Mouse (Mus musculus) intestine, embryonic 16.5 days (tissue): Measurements from ENCODE around the gene Adprh. TPM values are rescaled to one million over a fixed set of nuclear protein-coding genes. Genes with fewer than 3 reads are reported as not detected.

Source experiments
- ATAC-seq: fragments of 200-750 bp; cut with Nextera tagmentation; 2 replicates; pipeline ENCODE4 v1.8.0; 2017; ENCODE audit warnings: moderate TSS enrichment, moderate library complexity
- H3K27ac ChIP-seq: fragments of 300-500 bp; sonication (generic); 2 replicates; pipeline ENCODE4 v1.5.1; 2014; ENCODE audit warnings: mild to moderate bottlenecking, low read length
- H3K27me3 ChIP-seq: fragments of 300-500 bp; sonication (generic); replicated peaks from 2 replicates; pipeline ENCODE4 v1.6.1; 2014; ENCODE audit warnings: low read length, control low read depth, mixed read lengths; ENCODE audit not compliant: control insufficient read depth, insufficient read depth
- H3K36me3 ChIP-seq: fragments of 300-500 bp; sonication (generic); 2 replicates; pipeline ENCODE4 v1.6.1; 2014; ENCODE audit warnings: low read length, control low read depth; ENCODE audit not compliant: control insufficient read depth, insufficient read depth
- H3K4me1 ChIP-seq: fragments of 300-500 bp; sonication (generic); 2 replicates; pipeline ENCODE4 v1.6.1; 2014; ENCODE audit warnings: low read length, control low read depth, mixed read lengths; ENCODE audit not compliant: control insufficient read depth, insufficient read depth
- H3K4me2 ChIP-seq: fragments of 300-500 bp; sonication (generic); 2 replicates; pipeline ENCODE4 v1.6.1; 2014; ENCODE audit warnings: low read depth, low read length, control low read depth
- H3K4me3 ChIP-seq: fragments of 300-500 bp; sonication (generic); 2 replicates; pipeline ENCODE4 v1.5.1; 2014; ENCODE audit warnings: mild to moderate bottlenecking, low read length
- H3K9ac ChIP-seq: fragments of 300-500 bp; sonication (generic); 2 replicates; pipeline ENCODE4 v1.6.1; 2014; ENCODE audit warnings: low read depth, low read length
- H3K9me3 ChIP-seq: fragments of 300-500 bp; sonication (generic); 2 replicates; pipeline ENCODE4 v1.6.1; 2016; ENCODE audit warnings: low read length, control low read depth; ENCODE audit not compliant: control insufficient read depth
- WGBS: fragments of 180-500 bp; shearing (Covaris S2); extraction: QIAGEN DNeasy Blood & Tissue Kit; methylation state at CpG from one replicate; pipeline ENCODE4 v1.1.7; 2014; 5-methylcytosine and 5-hydroxymethylcytosine counted together
- polyA plus RNA-seq: library from polyadenylated mRNA; unstranded; fragments of >200 nt; fragmentation: Nextera tagmentation; extraction: Ambion mirVana; gene quantifications from 2 replicates; pipeline ENCODE4 v1.2.1, GENCODE M21; 2015

Gene Adprh
- polyA plus RNA-seq, 1 experiment from 2014 or later = 88.9 TPM

DNA sequence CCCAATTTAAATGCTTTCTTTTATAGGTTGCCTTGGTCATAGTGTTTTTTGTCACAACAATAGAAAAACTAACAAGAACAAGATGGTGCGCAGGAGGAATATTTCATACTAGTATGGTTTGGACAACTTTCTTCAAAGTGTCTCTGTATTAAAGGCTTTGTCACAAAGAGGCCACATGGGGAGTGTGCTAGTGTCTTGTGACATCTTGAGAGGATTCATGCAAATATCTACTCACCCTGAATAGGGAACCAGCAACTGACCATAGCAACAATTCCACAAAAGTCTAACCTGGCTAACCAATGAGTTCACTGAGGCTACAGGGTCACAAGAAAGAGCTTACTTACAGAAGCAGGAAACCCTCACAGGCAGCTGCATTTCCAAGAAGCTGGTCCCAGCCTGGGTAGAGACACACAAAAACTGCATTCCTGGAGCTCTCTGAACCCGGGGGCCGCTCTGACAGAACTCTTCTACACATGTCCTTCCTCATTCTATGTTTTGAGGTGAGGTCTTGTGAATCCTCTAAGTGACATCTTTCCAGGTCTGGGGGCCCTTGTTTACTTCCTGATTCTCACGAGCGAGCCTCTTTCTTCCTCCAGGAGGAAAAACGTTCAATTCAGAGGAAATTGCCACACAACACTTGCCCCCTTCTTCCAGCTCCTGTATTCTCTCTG is 57.3 kb downstream of the Adprh start:
- Histone ChIP-seq H3K9me3 (no peaks in the 10 kb centered on the region), H3K9ac (no peak overlapping the region), H3K4me1 (peaks cover 9% of the 10 kb centered on the region; the same call in 1 of the 2 replicates), H3K4me3 (no peak overlapping the region), H3K27me3 (no peaks in the 10 kb centered on the region), H3K36me3 (no peaks in the 10 kb centered on the region), H3K4me2 (no peak overlapping the region), H3K27ac (no peak overlapping the region)
- ATAC-seq = no peak
- 69% methylated on average over 6 of the region's 6 CpGs for whole genome bisulfite sequencing

GRCm38 (mm10) chr16:38394191-38394618 is 58.3 kb downstream of the Adprh start:
- no peak for ATAC-seq
- Histone ChIP-seq H3K9me3 (no peaks in the 10 kb centered on the region), H3K9ac (no peak overlapping the region), H3K27me3 (no peaks in the 10 kb centered on the region), H3K27ac (no peak overlapping the region), H3K4me2 (no peak overlapping the region), H3K4me3 (no peak overlapping the region), H3K36me3 (no peaks in the 10 kb centered on the region), H3K4me1 (peaks cover 3% of the 10 kb centered on the region; the same call in 1 of the 2 replicates)
- WGBS = 88% methylated on average over 8 of the region's 8 CpGs

Other genes starting within 250 kb of the Adprh start
- gene Nr1i2, start 157.9 kb downstream of the Adprh start, polyA plus RNA-seq = 17.4 and 17.9 TPM in 2 replicates
- gene Maats1, start 110.6 kb downstream of the Adprh start, polyA plus RNA-seq = 0.18 and 0.31 TPM in 2 replicates
- 223 and 249 TPM in 2 replicates for gene Cox17, start 105.7 kb downstream of the Adprh start, polyA plus RNA-seq
- 0.54 and 1.6 TPM in 2 replicates for gene Gm21987, start 105.7 kb downstream of the Adprh start, polyA plus RNA-seq
- gene Popdc2, start 90.5 kb downstream of the Adprh start, polyA plus RNA-seq = 15.0 and 20.2 TPM in 2 replicates
- 1.3 and 1.9 TPM in 2 replicates for gene Pla1a, start 19.6 kb downstream of the Adprh start, polyA plus RNA-seq
- gene Cd80, start 2.9 kb upstream of the Adprh start, polyA plus RNA-seq = 0.18 and 0.27 TPM in 2 replicates
- gene Timmdc1, start 70.0 kb upstream of the Adprh start, polyA plus RNA-seq = 22.6 and 23.6 TPM in 2 replicates
- gene Poglut1, start 97.6 kb upstream of the Adprh start, polyA plus RNA-seq = 31.5 and 33.9 TPM in 2 replicates
- gene Tmem39a, start 106.0 kb upstream of the Adprh start, polyA plus RNA-seq = 81.4 and 83.2 TPM in 2 replicates